Mouse (Mus musculus) testis, adult 2 months (tissue): Measurements from ENCODE around the gene Serpinf1.

Experiments
- CTCF ChIP-seq: fragments of 200-500 bp; IDR thresholded peaks from 2 replicates; pipeline ENCODE4 v1.5.1; 2012; ENCODE audit warnings: low read depth, mild to moderate bottlenecking, inconsistent platforms, low read length, moderate library complexity; ENCODE audit not compliant: control insufficient read depth, insufficient read depth, insufficient replicate concordance
- POLR2A ChIP-seq: fragments of 200-500 bp; IDR thresholded peaks from 2 replicates; pipeline ENCODE4 v1.6.1; 2012; ENCODE audit warnings: low read depth, mild to moderate bottlenecking, inconsistent platforms, low read length, moderate library complexity; ENCODE audit not compliant: control insufficient read depth

- TF ChIP-seq CTCF (no peak), POLR2A (no peak)
Measured at GRCm38 (mm10) chr11:75420037-75420436, 2.5 kb downstream of the Serpinf1 start.
